Mouse (Mus musculus) neural tube, embryonic 12.5 days (tissue): ENCODE measurements around the gene Zfp281. TPM values are rescaled to one million over a fixed set of nuclear protein-coding genes. Genes with fewer than 3 reads are reported as not detected.

Experiments
- ATAC-seq: fragments of 200-750 bp; cut with Nextera tagmentation; 2 replicates; pipeline ENCODE4 v1.8.0; 2017; ENCODE audit warnings: low read depth, mild to moderate bottlenecking, moderate TSS enrichment, moderate library complexity; ENCODE audit not compliant: low FRiP score
- H3K27ac ChIP-seq: fragments of 300-500 bp; sonication (generic); 2 replicates; pipeline ENCODE4 v1.5.1; 2016
- H3K27me3 ChIP-seq: fragments of 300-500 bp; sonication (generic); replicated peaks from 2 replicates; pipeline ENCODE4 v1.6.1; 2016; ENCODE audit warnings: mild to moderate bottlenecking
- H3K36me3 ChIP-seq: fragments of 300-500 bp; sonication (generic); 2 replicates; pipeline ENCODE4 v1.6.1; 2016; ENCODE audit warnings: mild to moderate bottlenecking
- H3K4me1 ChIP-seq: fragments of 300-500 bp; sonication (generic); 2 replicates; pipeline ENCODE4 v1.6.1; 2016
- H3K4me2 ChIP-seq: fragments of 300-500 bp; sonication (generic); replicated peaks from 2 replicates; pipeline ENCODE4 v1.6.1; 2016; ENCODE audit warnings: mild to moderate bottlenecking
- H3K4me3 ChIP-seq: fragments of 300-500 bp; sonication (generic); 2 replicates; pipeline ENCODE4 v1.5.1; 2016
- H3K9ac ChIP-seq: fragments of 300-500 bp; sonication (generic); 2 replicates; pipeline ENCODE4 v1.6.1; 2016; ENCODE audit warnings: mild to moderate bottlenecking
- H3K9me3 ChIP-seq: fragments of 300-500 bp; sonication (generic); 2 replicates; pipeline ENCODE4 v1.6.1; 2016; ENCODE audit warnings: mild to moderate bottlenecking
- WGBS: fragments of 180-500 bp; shearing (Covaris S2); methylation state at CpG from one replicate; pipeline ENCODE4 v1.1.7; 2016; 5-methylcytosine and 5-hydroxymethylcytosine counted together
- polyA plus RNA-seq: library from polyadenylated mRNA; unstranded; fragments of >200 nt; fragmentation: Nextera tagmentation; extraction: Ambion mirVana; gene quantifications from 2 replicates; pipeline ENCODE4 v1.2.1, GENCODE M21; 2016

The Zfp281 gene
- polyA plus RNA-seq, 1 experiment from 2014 or later, result 35.2 TPM

DNA sequence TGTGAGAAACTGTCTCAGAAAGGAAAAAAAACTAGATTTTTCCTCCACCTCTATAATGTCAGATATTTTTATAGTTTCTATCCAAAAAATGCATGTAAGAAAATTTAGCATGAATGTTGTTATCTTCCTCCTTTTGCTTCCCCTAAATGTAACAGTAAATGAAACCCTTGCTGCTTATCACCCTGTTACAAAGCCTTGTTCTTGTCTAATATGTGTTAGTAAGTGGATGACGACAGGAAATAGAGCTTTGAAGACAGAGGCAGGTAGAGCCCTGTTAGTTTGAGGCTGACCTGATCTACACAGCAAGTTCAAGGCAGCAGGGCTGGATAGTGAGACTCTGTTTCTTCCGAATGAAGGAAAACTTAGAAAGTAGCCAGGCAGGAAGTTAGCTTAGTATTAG, 14.5 kb downstream of the Zfp281 start:
- H3K4me3 ChIP-seq, result no peak overlapping the region
- no peak overlapping the region for H3K9ac ChIP-seq
- 88% methylated on average over 2 of the region's 2 CpGs for WGBS
- no peak overlapping the region for H3K27ac ChIP-seq
- no peak overlapping the region for H3K4me2 ChIP-seq
- H3K27me3 ChIP-seq, result no peaks in the 10 kb centered on the region
- no peaks in the 10 kb centered on the region for H3K36me3 ChIP-seq
- ATAC-seq, result no peak
- no peaks in the 10 kb centered on the region for H3K4me1 ChIP-seq
- H3K9me3 ChIP-seq, result no peaks in the 10 kb centered on the region

DNA sequence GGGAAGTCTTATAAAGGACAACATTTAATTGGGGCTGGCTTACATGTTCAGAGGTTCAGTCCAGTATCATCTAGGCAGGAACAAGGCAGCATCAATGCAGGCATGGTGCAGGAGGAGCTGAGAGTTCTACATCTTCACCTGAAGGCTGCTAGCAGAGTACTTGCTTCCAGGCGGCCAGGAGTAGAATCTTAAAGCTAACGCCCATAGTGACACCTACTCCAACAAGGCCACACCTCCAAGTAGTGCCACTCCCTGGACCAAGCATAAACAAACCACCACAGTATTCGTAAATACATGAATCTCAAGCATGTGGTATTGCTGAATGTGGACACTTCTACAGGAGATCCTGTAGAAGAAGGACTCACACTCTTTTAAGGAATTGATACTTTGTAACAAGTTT, 18.0 kb downstream of the Zfp281 start:
- H3K36me3 ChIP-seq, result no peaks in the 10 kb centered on the region
- no peaks in the 10 kb centered on the region for H3K9me3 ChIP-seq
- no peak overlapping the region for H3K9ac ChIP-seq
- H3K4me2 ChIP-seq, result no peak overlapping the region
- H3K27me3 ChIP-seq, result no peaks in the 10 kb centered on the region
- WGBS, result 88% methylated on average over 3 of the region's 3 CpGs
- no peak overlapping the region for H3K4me3 ChIP-seq
- no peak for ATAC-seq
- H3K4me1 ChIP-seq, result no peaks in the 10 kb centered on the region
- H3K27ac ChIP-seq, result no peak overlapping the region

DNA sequence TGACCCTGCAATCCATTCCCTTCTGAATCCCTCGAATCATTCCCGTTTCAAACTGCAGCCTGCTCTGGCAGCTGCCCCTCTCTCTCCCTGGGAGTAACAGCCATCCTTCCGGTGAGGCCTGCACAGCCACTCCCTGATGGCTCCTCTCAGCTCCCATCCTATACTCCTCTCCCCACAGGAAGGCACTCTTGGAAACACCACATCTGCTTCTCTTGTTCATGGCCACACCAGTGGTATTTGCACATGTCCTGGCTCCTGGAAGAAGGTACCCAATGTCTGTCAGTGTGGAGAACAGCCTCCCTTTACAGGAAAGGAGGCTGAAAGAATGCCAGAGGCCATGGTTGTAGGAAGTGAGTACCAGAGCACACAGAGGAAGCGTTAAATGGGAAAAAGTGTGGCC, 19.8 kb downstream of the Zfp281 start:
- Histone ChIP-seq H3K27me3 (no peaks in the 10 kb centered on the region), H3K9me3 (no peaks in the 10 kb centered on the region), H3K9ac (no peak overlapping the region), H3K4me1 (no peaks in the 10 kb centered on the region), H3K27ac (no peak overlapping the region), H3K4me3 (no peak overlapping the region), H3K36me3 (no peaks in the 10 kb centered on the region), H3K4me2 (no peak overlapping the region)
- WGBS, result 52% methylated on average over 4 of the region's 4 CpGs
- no peak for ATAC-seq

DNA sequence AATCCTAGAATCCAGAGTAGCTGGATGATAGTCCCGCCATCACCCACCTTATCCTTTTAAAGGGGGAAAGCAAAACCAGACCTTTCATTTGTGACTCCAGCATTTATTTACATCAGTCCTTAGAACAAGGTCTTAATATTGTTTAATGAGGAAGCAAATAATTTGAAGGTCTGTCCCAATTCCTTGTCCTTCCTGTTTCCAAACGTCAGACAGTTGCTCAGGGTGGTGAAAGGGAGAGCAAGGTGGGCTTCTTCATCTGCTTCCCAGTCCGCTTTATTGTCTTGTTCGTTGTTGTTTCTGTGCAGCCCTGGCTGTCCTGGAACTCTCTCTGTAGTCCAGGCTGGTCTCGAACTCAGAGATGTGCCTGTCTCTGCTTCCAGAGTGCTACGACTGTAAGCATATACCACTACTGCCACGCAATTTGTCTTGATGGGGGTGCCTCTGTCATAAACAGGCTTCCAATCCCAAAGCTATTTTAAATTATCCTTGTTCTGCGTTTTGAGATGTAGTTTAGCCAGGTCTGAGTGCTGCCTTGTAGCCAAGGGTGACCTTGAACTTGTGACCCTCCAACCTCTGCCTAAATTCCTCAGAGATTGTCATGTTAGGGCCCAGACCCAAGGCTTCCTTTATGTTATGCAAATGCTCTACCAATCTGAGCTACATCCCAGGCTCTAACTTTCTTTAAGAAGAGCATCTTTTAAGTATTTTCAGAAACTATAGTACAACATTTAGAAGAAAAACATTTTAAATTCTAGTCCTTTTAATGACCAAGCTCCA, 21.3 kb downstream of the Zfp281 start:
- 92% methylated on average over 8 of the region's 8 CpGs for WGBS
- Histone ChIP-seq H3K4me1 (no peaks in the 10 kb centered on the region), H3K4me2 (no peak overlapping the region), H3K36me3 (no peaks in the 10 kb centered on the region), H3K4me3 (no peak overlapping the region), H3K9me3 (no peaks in the 10 kb centered on the region), H3K27ac (no peak overlapping the region), H3K9ac (no peak overlapping the region), H3K27me3 (no peaks in the 10 kb centered on the region)
- no peak for ATAC-seq

DNA sequence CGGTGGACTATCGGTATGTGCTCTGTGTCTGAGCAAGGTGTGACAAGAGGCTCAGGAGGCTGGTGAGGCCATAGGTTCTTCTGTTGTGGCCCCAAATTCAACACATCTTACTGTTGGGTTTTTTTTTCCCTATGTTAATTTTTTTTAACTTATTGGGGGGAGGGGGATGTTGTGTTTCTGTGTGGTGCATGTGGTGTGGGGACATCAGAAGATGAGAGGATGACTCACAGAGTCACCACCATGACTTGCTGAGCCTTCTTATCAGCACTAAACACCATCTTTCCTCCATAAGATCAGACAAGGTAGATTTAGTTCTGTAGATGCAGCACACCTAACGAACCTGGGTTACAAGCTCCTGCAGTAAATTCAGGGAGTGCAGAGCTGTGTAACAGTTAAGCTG, 27.4 kb downstream of the Zfp281 start:
- Histone ChIP-seq H3K9ac (no peak overlapping the region), H3K27me3 (no peaks in the 10 kb centered on the region), H3K4me2 (no peak overlapping the region), H3K4me1 (no peaks in the 10 kb centered on the region), H3K27ac (no peak overlapping the region), H3K4me3 (no peak overlapping the region), H3K9me3 (no peaks in the 10 kb centered on the region), H3K36me3 (no peaks in the 10 kb centered on the region)
- WGBS, result 92% methylated on average over 3 of the region's 3 CpGs
- no peak for ATAC-seq

DNA sequence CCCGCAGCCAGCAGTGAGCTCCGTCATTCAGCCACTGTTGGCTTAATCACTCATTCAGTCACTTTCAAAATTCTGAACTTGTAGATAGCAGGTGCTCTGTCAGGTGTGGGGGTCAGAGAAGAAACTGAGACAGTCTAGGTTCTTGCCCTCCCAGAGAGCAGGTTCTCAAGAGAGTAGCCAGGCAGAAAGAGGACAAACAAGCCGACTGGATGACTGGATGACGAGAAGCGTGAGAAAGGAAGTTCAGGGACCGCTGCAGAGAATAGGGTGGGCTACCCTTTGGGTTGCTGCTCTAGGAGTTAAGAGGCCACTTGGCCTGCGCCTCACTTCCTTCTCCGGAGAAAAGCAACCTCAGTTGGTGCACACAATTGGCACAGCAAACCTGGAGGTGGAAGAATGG, 28.8 kb downstream of the Zfp281 start:
- Histone ChIP-seq H3K27me3 (no peaks in the 10 kb centered on the region), H3K36me3 (no peaks in the 10 kb centered on the region), H3K4me3 (no peak overlapping the region), H3K4me2 (no peak overlapping the region), H3K4me1 (no peaks in the 10 kb centered on the region), H3K27ac (no peak overlapping the region), H3K9ac (no peak overlapping the region), H3K9me3 (no peaks in the 10 kb centered on the region)
- no peak for ATAC-seq
- WGBS, result 89% methylated on average over 8 of the region's 8 CpGs

DNA sequence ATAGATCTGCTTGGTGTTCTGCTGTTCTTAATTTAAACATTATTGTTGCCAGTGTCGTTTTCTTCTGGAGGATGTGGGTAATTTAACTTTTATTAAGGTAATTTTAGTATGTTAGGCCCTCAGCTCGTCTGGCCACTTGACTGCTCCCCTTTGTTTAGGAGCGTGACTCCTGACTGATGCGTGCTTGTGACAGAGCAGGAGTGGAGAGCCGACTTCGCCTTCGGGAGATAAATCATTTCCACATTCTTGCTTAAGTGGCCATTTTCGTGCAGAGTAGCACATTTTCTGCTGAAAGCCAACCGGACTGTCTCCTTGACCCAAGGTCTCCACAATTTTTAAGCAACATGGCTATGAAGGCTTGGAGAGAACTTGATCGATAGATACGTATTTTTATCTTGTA, 29.7 kb downstream of the Zfp281 start:
- Histone ChIP-seq H3K4me1 (no peaks in the 10 kb centered on the region), H3K4me2 (no peak overlapping the region), H3K27ac (no peak overlapping the region), H3K27me3 (no peaks in the 10 kb centered on the region), H3K36me3 (no peaks in the 10 kb centered on the region), H3K9me3 (no peaks in the 10 kb centered on the region), H3K4me3 (no peak overlapping the region), H3K9ac (no peak overlapping the region)
- no peak for ATAC-seq
- 36% methylated on average over 11 of the region's 11 CpGs for WGBS

DNA sequence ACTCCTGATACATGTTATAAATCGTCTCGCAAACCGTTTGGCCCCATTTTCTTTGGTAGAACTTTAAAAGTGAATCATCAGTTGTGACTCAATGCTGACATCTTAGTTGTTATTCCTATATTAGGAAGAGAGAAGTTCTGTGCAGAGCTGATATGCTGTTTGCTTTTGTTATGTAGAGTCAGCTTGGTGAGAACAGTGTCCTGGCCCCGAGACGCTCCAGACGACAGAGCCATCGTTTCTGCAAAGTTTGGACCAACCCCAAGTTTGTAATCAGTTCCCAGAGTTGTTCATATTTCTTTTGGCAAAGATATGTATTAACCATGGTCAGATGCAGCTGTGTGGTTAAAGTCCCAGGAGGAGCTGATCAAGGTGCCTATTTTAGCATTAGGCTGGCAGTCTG, 31.9 kb downstream of the Zfp281 start:
- no peak for ATAC-seq

DNA sequence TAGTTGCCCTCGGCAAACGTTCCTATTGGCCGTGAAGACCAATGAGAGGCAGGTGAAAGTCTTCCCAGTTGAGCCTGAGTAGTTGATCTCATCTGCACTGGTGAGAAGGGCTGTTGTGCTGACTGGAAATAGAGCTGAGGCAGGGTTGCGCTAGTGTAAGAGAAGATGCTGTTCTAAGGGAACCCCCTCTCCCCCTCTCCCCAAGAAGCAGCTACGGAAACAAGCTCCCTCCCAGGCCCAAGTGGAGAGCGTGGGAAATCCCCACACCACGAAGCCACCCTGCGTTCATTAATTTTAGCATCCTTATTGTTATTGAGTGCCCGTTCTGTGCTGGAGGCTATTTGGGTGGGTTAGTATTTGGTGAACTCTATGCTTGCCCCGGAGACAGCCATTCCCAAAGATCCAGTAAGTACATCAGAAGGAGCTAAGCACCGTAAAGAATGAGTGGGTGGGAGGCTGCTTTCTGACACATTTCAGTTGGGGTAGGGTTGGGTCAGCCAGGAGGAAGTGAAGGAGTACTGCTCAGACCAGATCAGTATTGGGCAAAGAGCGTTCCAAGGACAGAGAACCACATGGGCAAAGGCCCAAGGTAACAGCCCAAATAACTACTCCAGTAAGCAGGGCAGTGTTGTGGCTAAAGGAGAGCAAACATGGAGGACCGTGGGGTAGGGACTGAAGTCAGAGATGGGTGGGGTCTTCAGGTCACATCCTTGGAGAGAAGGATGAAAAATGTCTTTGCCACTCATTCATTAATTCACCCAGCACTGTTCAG, 33.9 kb downstream of the Zfp281 start:
- Histone ChIP-seq H3K4me1 (peaks cover 10% of the 10 kb centered on the region), H3K27me3 (no peaks in the 10 kb centered on the region), H3K9me3 (no peaks in the 10 kb centered on the region), H3K9ac (no peak overlapping the region), H3K4me3 (no peak overlapping the region), H3K36me3 (no peaks in the 10 kb centered on the region), H3K27ac (no peak overlapping the region), H3K4me2 (no peak overlapping the region)
- no peak for ATAC-seq
- 93% methylated on average over 13 of the region's 13 CpGs for WGBS

More for the DNA sequence above, 31.9 kb downstream of the Zfp281 start:
- H3K9ac ChIP-seq, result no peak overlapping the region
- no peak overlapping the region for H3K4me3 ChIP-seq
- no peaks in the 10 kb centered on the region for H3K9me3 ChIP-seq
- no peak overlapping the region for H3K4me2 ChIP-seq
- no peaks in the 10 kb centered on the region for H3K27me3 ChIP-seq
- H3K27ac ChIP-seq, result no peak overlapping the region
- peaks cover 3% of the 10 kb centered on the region for H3K4me1 ChIP-seq
- H3K36me3 ChIP-seq, result no peaks in the 10 kb centered on the region
- 90% methylated on average over 7 of the region's 7 CpGs for WGBS

DNA sequence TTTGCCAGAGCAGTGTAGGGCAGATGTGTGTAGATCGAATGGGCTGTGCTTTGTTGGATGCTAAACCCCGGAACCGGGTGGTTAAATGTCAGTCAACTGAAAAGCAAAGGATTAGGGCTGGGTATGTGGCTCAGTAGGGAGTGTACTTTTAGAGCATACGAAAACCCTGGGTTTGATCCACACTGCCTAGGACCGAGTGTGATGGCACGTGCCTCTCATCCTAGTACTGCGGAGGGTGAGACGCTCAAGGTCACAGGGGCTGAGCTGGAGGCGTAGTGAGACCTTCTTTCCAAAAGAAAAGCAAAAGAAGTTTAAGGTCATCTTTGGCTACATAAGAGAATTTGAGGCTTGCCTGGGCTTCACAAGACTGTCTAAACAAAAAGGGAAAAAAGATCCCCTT, 34.6 kb downstream of the Zfp281 start:
- 93% methylated on average over 9 of the region's 9 CpGs for WGBS

DNA sequence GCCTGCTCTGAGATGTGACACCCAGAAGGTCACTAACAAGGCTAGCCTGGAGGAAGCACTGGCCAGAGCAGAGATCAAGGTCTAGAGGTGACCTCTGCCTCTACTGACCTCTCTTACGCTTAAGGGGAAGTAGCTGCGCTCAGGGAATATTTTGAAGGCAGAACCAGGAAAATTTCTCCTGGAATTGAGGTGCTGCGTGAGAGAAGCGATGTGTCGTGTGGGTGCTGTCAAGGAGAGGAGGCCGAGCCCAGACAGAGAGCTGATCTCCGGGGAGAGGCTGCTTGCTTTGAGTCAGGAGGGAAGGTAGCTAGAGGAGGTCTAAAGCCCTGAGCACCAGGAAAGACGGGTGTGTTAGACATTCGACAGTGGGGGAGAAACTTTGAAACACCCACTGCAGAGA, 35.2 kb downstream of the Zfp281 start:
- peaks cover 10% of the 10 kb centered on the region for H3K4me1 ChIP-seq
- H3K9me3 ChIP-seq, result no peaks in the 10 kb centered on the region
- H3K36me3 ChIP-seq, result no peaks in the 10 kb centered on the region
- no peaks in the 10 kb centered on the region for H3K27me3 ChIP-seq
- whole genome bisulfite sequencing, result 70% methylated on average over 9 of the region's 9 CpGs
- H3K9ac ChIP-seq, result no peak overlapping the region
- no peak overlapping the region for H3K27ac ChIP-seq
- no peak overlapping the region for H3K4me2 ChIP-seq
- no peak overlapping the region for H3K4me3 ChIP-seq
- ATAC-seq, result no peak

More for the DNA sequence above, 34.6 kb downstream of the Zfp281 start:
- H3K36me3 ChIP-seq, result no peaks in the 10 kb centered on the region
- H3K9ac ChIP-seq, result no peak overlapping the region
- no peak overlapping the region for H3K4me3 ChIP-seq
- no peaks in the 10 kb centered on the region for H3K9me3 ChIP-seq
- ATAC-seq, result no peak
- peaks cover 10% of the 10 kb centered on the region for H3K4me1 ChIP-seq
- no peak overlapping the region for H3K4me2 ChIP-seq
- H3K27me3 ChIP-seq, result no peaks in the 10 kb centered on the region
- no peak overlapping the region for H3K27ac ChIP-seq

DNA sequence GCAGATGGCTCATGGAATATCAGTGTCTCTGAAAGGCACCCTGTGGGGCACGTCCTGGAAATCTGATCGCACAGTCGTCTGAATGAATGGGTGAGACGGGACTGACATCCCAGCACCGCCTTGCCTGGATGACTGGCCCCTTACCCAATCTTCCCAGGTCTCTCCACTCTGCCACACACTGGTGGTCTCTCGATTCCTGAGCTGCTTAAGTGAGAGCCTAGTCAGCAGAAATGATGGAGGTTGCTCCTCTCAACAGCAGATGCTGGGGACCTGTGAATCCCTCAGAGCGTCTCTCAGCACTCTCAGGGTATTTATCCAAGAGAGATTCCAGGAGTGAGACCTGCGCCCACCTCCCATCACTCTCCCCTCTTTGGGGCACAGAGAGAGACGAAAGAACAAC, 36.8 kb downstream of the Zfp281 start:
- no peaks in the 10 kb centered on the region for H3K9me3 ChIP-seq
- no peaks in the 10 kb centered on the region for H3K36me3 ChIP-seq
- H3K4me2 ChIP-seq, result peak overlapping the region; percentile 24; the same call in 1 of the 2 replicates
- 36% methylated on average over 9 of the region's 9 CpGs for WGBS
- no peaks in the 10 kb centered on the region for H3K27me3 ChIP-seq
- no peak overlapping the region for H3K27ac ChIP-seq
- peaks cover 10% of the 10 kb centered on the region for H3K4me1 ChIP-seq
- no peak overlapping the region for H3K4me3 ChIP-seq
- no peak for ATAC-seq
- H3K9ac ChIP-seq, result no peak overlapping the region
